Mouse (Mus musculus): ENCODE results near the gene Mrgpra2a.

DNA sequence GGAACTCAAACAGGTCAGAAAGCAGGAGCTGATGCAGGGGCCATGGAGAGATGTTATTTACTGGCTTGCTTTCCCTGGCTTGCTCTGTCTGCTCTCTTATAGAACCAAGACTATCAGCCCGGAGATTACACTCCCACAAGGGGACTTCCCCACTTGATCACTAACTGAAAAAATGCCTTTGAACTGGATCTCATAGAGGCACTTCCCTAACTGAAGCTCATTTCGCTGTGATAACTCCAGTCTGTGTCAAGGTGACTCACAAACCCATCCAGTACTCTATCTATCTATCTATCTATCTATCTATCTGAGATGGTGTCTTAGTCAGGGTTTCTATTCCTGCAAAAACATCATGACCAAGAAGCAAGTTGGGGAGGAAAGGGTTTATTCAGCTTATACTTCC is 41.3 kb downstream of the Mrgpra2a start:
- TF ChIP-seq POLR2A (IDR thresholded peaks at IDR 0.05; ENCODE audit: insufficient read depth, low read depth, low read length) = no peak
- no peak for TF ChIP-seq CTCF (IDR thresholded peaks at IDR 0.05; ENCODE audit: insufficient read depth, low read depth, low read length)
